Mouse (Mus musculus) adrenal gland, postnatal 14 days (tissue): ENCODE data around the gene Insl3. TPM values are rescaled to one million over a fixed set of nuclear protein-coding genes. Genes with fewer than 3 reads are reported as not detected.
"Not testable (repeated sequence)": the region's sequence is repeated elsewhere in the genome, so short reads cannot be mapped to it uniquely, and the experiment has no call there.

Source experiments
- DNase-seq: peaks from one replicate; pipeline ENCODE4 v3.0.0; 2021; ENCODE audit warnings: mixed read lengths
- total RNA-seq: library from RNA; stranded (reverse); gene quantifications from 2 replicates; pipeline ENCODE4 v1.2.3, GENCODE M21; 2021

Insl3 gene
- total RNA-seq, 1 experiment from 2014 or later: 8.0 TPM

DNA sequence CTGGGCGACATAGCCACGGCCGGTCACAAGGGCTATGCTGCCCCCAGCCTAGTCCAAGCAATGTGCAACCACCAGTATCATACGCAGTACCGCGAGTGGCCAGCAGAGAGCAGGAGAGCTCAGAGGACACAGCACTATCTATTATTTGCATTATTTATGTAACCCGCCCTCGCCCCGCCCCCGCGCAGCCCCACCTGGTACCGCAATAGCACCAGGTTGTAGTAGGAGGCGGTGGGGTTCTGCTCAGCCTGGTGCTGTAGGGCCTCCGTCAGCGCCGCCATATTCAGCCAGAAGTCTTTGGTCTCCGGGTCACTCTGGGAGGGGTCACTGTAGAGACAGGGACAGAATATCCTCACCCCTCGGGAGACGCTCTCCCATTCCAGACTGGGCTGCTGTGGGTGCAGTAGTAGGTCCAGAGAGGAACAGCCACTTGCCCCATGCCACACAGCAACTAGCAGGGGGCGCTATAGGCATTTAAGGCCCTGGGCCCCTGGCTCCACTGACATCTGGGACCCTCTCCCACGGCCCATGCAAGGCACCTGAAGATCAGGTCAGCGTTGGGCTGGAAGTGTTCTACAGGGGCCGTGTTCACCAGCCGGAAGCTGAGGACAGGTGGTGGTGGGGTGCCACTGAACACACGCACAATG, 20.9 kb downstream of the Insl3 start:
- peak; percentile 86 for DNase-seq

DNA sequence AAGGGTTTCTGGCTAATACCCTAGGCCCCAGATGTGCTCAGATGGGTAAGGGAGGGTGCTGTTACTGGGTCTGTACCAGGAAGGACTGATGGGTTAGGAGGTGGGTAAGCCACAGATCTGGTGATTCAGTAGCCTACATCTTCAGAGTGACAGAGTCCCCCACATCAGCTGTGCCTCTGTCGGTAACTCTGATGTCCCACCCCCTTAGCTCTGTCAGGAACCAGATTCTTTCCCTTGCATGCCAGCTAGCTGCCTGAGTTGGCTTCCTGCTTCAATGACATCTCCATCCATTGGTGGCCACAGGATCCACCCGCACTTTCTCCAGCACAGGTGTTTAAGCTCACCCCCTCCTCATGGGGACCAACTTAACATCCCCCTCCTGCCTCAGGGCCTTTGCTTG, 22.6 kb downstream of the Insl3 start:
- no peak for DNase-seq

GRCm38 (mm10) chr8:71715531-71715930, 26.5 kb downstream of the Insl3 start:
- no peak for DNase-seq

GRCm38 (mm10) chr8:71716561-71717053, 27.6 kb downstream of the Insl3 start:
- DNase-seq: no peak

DNA sequence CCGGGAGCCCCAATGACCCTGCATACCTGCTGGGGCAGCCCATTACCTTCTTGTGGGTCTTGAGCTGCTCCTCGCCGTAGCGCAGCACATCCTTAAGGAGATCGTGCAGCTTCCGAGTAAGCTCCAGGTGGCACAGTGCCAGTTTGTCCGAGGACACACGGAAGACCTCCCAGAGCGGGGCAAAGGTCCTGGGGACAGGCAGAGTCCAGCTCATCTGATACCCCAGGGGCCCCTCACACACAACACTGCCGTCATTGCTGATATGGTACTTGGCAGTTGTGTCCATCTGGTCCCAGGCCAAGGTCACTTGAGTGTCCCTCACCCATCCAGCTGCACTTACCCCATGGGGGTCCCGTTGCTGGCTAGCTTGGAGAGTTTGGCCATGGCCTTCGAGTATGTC, 28.1 kb downstream of the Insl3 start:
- peak; percentile 42 for DNase-seq

- DNase-seq: no peak
Observed at GRCm38 (mm10) chr8:71718252-71718651, 29.2 kb downstream of the Insl3 start.

GRCm38 (mm10) chr8:71719218-71719617, 30.2 kb downstream of the Insl3 start:
- no peak for DNase-seq

DNA sequence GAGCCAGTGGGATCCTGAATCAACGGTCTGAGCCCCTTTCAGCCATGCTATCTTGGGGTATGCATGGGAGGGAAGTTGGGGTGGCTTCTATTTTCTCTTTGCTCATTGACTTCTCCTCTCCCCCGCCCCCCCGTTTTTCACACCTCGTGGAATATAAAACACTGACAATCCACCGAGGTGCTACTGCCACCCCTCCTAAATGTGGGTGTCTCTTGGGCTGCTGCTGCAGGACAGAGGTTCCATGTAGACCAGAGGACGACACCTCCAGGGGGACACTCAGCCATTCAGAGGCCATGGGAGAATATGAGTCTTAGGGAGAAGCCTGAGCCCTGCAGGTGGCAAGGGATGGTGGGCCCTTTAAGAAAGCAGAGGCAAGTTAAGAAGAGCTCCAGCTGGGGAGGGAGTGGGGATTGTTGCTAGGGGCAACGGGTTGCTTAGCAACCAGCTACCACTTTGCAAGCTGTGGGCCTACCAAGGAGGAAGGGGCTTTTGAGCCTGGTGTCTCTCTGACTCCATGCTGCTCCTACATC, 31.0 kb downstream of the Insl3 start:
- no peak for DNase-seq

GRCm38 (mm10) chr8:71723047-71723551, 34.1 kb downstream of the Insl3 start:
- DNase-seq: no peak

DNA sequence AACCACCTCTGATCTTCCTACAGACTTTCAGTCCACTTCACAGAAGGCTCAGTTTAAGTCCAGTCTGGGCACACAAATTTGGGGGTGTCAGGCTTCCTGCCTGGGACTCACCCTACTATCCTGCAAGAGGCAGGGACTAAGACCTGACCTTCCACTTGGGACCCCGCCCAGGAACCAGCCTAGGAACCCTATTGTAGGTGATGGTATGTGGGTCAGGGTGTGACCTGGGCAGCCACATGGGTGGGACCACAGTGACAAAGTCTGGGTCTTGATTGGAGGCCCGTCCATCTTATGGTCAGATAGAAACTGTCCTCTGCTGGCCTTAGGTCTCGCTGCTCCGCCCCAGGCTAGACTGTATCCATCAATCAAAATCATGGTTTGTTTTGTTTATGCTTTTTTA, 35.4 kb downstream of the Insl3 start:
- no peak for DNase-seq

DNA sequence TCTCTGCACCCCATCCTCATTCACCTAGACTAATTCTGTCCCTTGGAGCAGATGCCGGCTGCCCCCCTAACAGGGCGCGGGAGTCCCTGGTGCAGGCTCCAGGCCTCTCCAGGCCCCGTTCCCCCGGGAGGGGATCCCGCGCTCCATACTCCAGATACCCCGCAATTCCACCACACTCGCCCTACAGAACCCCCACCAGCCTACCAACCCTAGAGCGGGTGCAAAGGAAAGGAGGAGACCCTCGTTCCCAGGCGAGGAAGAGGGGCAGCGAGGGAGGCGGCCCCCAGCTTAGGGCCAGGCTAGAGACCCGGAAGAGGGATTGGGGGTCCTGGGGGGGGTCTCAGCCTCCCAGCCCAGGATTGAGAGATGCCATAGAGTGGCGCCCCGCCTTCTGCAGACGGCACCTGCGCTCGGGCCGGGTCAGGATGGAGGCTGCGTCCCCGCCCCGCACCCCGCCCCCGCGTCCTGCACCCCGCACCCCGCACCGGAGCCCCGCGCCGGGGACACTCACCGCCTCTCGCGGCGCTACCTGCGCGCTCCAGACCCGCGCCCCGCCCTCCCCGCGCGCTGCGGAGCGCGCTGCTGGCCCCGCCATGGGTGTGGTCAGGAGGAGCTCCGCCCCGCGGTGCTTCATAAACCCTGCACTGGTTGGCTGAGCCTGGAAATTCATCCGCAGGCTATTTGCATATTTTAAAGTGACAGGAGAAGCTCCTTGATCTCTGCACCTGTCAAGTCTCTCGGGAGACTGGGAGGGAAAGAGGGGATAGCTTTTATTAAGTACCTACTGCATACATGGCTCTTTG, 36.3 kb downstream of the Insl3 start, which contains the start of gene Fcho1:
Gene Fcho1, minus strand, starts transcription at position 595 of the 803 bp plus-strand sequence.
- peak; percentile 88 for DNase-seq

DNA sequence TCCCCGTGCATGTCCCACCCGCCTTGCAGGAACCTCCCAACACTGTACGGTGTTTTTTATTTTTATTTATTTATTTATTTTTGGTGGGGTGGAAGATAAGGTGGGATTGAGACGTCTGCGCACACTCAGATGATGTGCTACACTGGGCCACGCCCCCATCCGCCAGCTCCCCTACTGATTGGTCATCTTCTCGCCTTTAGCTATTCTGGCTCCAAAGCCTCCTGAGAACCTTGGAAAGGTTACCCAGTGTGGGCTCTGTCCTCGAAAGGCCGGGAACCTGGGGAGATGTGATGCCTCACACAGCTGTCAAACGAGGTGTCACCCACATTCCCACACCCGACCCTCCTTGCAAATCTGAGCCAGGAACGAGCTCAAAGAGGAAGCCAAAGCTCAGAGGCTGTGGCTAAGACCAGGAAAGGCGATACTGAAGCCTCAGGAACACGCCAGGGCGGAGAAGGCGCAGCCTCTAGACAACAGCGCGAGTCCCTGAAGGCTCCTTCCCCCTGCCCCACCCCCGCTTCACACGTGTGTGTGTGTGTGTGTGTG, 39.3 kb downstream of the Insl3 start:
- DNase-seq: no peak

DNA sequence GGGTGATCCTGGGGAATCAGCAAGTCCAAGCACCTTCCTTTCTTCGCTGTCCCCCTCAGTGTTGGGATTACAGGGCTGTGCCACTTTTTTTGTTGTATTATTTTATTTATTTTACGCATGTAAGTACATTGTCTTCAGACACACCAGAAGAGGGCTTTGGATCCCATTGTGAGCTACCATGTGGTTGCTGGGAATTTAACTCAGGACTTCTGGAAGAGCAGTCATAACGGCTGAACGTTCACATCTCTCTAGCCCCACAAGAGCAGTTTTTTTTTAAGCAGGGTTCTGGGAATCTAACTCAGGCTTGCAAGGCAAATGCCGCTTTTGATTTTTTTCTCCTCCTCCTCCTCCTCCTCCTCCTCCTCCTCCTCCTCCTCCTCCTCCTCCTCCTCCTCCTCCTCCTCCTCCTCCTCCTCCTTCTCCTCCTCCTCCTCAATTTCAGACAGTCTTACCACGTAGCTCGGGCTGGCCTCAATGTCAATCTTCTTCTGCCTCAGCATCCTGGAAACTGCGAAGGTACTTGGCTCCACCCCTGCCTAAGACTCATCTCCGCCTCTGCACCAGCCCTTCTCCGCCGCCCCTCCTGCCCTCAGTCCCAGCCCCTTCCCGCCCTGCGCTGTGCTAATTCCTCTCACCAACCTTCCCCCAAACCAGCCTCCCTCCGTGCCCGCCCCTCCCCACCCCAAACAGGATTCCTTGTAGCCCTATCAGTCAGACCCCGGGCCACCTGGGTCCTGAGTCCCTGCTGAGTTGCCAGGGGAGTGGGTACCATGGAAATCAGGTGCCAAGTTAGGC, 40.0 kb downstream of the Insl3 start:
- DNase-seq: no peak

DNA sequence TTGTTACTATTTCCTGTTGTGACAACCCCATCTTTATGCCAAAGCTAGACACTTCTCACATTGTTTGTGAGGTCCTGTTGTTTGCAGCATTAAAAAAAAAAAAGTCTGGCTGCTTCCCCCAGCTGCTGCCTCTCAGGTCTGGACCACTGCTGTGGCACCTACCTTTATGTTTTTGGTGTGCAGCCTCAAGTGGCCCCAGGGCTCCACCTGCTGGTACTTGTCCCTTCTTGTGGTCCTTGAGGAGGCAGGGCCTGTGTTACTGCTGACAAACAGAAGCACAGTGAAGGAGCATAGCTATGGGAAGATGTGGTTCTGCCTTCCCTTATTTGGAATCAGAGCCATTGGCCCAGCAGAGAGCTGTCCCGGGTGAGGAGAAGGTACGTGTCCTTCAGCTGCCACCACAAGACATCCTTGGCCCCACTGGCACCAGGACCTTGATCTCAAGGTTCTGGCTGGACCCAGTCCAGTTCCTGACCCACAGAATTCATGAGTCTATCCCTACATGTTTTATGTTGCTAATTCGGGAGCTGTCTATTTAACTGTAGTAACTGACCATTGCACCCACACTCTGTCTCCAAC, 42.7 kb downstream of the Insl3 start:
- peak; percentile 67 for DNase-seq

- not testable (repeated sequence) for DNase-seq
Observed at GRCm38 (mm10) chr8:71738316-71738715, 49.3 kb downstream of the Insl3 start.

Other genes starting within 250 kb of the Insl3 start
- 43.3 and 44.7 TPM in 2 replicates for gene Abhd8, start 225.6 kb upstream of the Insl3 start, total RNA-seq
- gene Mrpl34, start 224.3 kb upstream of the Insl3 start, total RNA-seq: 145 and 164 TPM in 2 replicates
- gene Dda1, start 220.0 kb upstream of the Insl3 start, total RNA-seq: 54.4 and 57.8 TPM in 2 replicates
- 14.8 and 17.2 TPM in 2 replicates for gene Ano8, start 203.3 kb upstream of the Insl3 start, total RNA-seq
- 20.0 and 21.5 TPM in 2 replicates for gene Gtpbp3, start 201.1 kb upstream of the Insl3 start, total RNA-seq
- 116 and 123 TPM in 2 replicates for gene Plvap, start 177.5 kb upstream of the Insl3 start, total RNA-seq
- gene Ccdc194, start 163.5 kb upstream of the Insl3 start, total RNA-seq: not detected in 2 replicates
- gene Bst2, start 151.8 kb upstream of the Insl3 start, total RNA-seq: 45.6 and 47.9 TPM in 2 replicates
- gene Mvb12a, start 146.3 kb upstream of the Insl3 start, total RNA-seq: 63.2 and 66.3 TPM in 2 replicates
- 1.8 and 4.2 TPM in 2 replicates for gene Tmem221, start 130.3 kb upstream of the Insl3 start, total RNA-seq
- 0.53 and 1.0 TPM in 2 replicates for gene Nxnl1, start 122.6 kb upstream of the Insl3 start, total RNA-seq
- 91.6 and 93.6 TPM in 2 replicates for gene Slc27a1, start 120.3 kb upstream of the Insl3 start, total RNA-seq
- gene Pgls, start 97.0 kb upstream of the Insl3 start, total RNA-seq: 212 and 250 TPM in 2 replicates
- 2.6 and 6.2 TPM in 2 replicates for gene Fam129c, start 91.6 kb upstream of the Insl3 start, total RNA-seq
- gene Colgalt1, start 78.2 kb upstream of the Insl3 start, total RNA-seq: 60.0 and 62.0 TPM in 2 replicates
- gene Unc13a, start 17.5 kb upstream of the Insl3 start, total RNA-seq: 7.2 and 7.7 TPM in 2 replicates
- gene Jak3, start 12.9 kb upstream of the Insl3 start, total RNA-seq: 17.4 and 21.4 TPM in 2 replicates
- gene B3gnt3, start 12.6 kb downstream of the Insl3 start, total RNA-seq: 5.4 and 7.4 TPM in 2 replicates
- 5.4 and 13.9 TPM in 2 replicates for gene Fcho1, start 36.5 kb downstream of the Insl3 start, total RNA-seq
- 7.9 and 8.2 TPM in 2 replicates for gene Zfp709, start 192.8 kb downstream of the Insl3 start, total RNA-seq
- 5.4 and 7.8 TPM in 2 replicates for gene Zfp882, start 219.4 kb downstream of the Insl3 start, total RNA-seq
- gene Zfp617, start 219.4 kb downstream of the Insl3 start, total RNA-seq: 30.8 and 31.4 TPM in 2 replicates